Mouse (Mus musculus): ENCODE data around the gene Pigu. TPM values are rescaled to one million over a fixed set of nuclear protein-coding genes. Genes with fewer than 3 reads are reported as not detected.
A peak's percentile ranks its signal among the peaks of the same experiment; 100 is the strongest.

The Pigu gene
- total RNA-seq (2012; rRNA removed) (27.7 and 30.1 TPM in 2 replicates), polyA plus RNA-seq (2012; ENCODE audit: insufficient read depth in 1 of 2, insufficient read length in 2 of 2, low read depth in 1 of 2, low replicate concordance in 2 of 2, missing spikeins in 1 of 2) (10 to 100 TPM in 1 of 2 experiments, not detected in 1; 59.0 TPM)

DNA sequence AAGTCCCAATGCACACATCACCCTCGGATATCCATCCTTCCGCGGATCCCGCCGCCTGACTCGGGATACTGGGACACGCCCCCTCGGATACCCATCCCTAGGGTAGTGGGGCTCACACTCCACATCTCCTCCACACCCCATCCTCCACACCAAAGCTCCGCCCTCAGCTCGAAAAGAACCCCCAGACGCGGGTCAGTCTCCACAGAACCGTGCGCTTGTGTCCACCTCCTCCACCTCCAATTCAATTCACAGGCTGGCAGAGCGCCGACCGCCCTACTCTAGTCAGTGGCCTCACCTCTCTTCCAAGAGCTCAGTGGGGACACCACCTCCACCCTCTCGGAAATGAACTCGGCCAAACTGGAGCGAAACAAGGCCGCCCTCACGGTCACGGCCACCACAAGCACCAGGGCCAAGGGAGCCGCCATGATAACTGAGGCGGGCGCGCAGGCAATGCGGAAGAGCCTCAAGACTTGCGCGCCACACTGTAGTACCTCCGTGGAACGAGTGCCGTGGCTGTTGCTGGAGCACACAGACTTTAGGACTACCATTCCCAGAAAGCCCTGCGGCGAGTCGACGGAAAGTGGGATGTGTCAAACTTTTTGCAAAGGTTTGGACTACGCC, at the start of gene Pigu:
TSS of gene Pigu (minus strand) at position 460 of the 621 bp plus-strand sequence.
- H3K27ac ChIP-seq (ENCODE audit: control insufficient read depth, low read depth, low read length): peak within 1 kb of the TSS; percentile 68
- H3K9ac ChIP-seq (ENCODE audit: control insufficient read depth, low read depth, low read length, poor library complexity, severe bottlenecking): peak within 1 kb of the TSS; percentile 90
- peaks cover 0 to 14% of the 10 kb centered on the region in 2 experiments; a peak in 2 of 4 replicates for H3K36me3 ChIP-seq (ENCODE audit: control insufficient read depth in 1 of 2, insufficient read depth in 2 of 2, low read length in 2 of 2)
- peaks cover 6% of the 10 kb centered on the region in 2 experiments for H3K4me1 ChIP-seq (ENCODE audit: control insufficient read depth in 1 of 2, insufficient read depth in 2 of 2, low read length in 2 of 2)
- peak; percentile 98 for DNase-seq (ENCODE audit: low read depth, low spot score)
- no peaks in the 10 kb centered on the region for H3K9me3 ChIP-seq (replicated peaks; ENCODE audit: insufficient read depth, low read length)
- peaks cover 19% of the 10 kb centered on the region for H3K79me2 ChIP-seq (ENCODE audit: control insufficient read depth, insufficient read depth, low read length, poor library complexity)
- peak within 1 kb of the TSS; percentile 87 to 92 for H3K4me3 ChIP-seq (ENCODE audit: control insufficient read depth in 1 of 2, insufficient read depth in 1 of 2, low read depth in 2 of 2, low read length in 2 of 2)
- H3K27me3 ChIP-seq (ENCODE audit: control insufficient read depth in 1 of 2, insufficient read depth in 2 of 2, low read length in 2 of 2): no peaks in the 10 kb centered on the region
- TF ChIP-seq CTCF (IDR thresholded peaks at IDR 0.05 in 2 of 3, conservative IDR thresholded peaks at IDR 0.05 in 1 of 3; ENCODE audit: control insufficient read depth in 1 of 3, insufficient read depth in 1 of 3, low read depth in 2 of 3, low read length in 3 of 3, poor library complexity in 1 of 3, severe bottlenecking in 1 of 3) (0 out of 6 replicates have a peak, but pooled peaks of 1 of the 3 experiments have one; percentile 1), CHD2 (IDR thresholded peaks at IDR 0.05; ENCODE audit: low read length) (no peak), MAFK (IDR thresholded peaks at IDR 0.05; ENCODE audit: borderline replicate concordance, low read depth, low read length) (no peak), GABPA (IDR thresholded peaks at IDR 0.05; ENCODE audit: low read depth, low read length) (no peak), HCFC1 (IDR thresholded peaks at IDR 0.05; ENCODE audit: low read depth, low read length) (peak; percentile 100), ZMIZ1 (IDR thresholded peaks at IDR 0.05; ENCODE audit: low read depth, low read length) (no peak), MYC (IDR thresholded peaks at IDR 0.05; ENCODE audit: low read depth, low read length) (peak; percentile 77; the same call in 1 of the 2 replicates), CHD1 (IDR thresholded peaks at IDR 0.05; ENCODE audit: low read depth, low read length) (no peak; the same call in 1 of the 2 replicates), TBP (IDR thresholded peaks at IDR 0.05; ENCODE audit: low read depth, low read length) (peak; percentile 35; the same call in 1 of the 2 replicates), EP300 (IDR thresholded peaks at IDR 0.05; ENCODE audit: low read depth in 1 of 2, low read length in 2 of 2) (no peak), POLR2AphosphoS2 (IDR thresholded peaks at IDR 0.05; ENCODE audit: low read length) (0 out of 2 replicates have a peak, but pooled peaks have one; percentile 53), USF2 (IDR thresholded peaks at IDR 0.05; ENCODE audit: borderline replicate concordance in 1 of 2, insufficient read depth in 1 of 2, low read depth in 1 of 2, low read length in 2 of 2) (no peak), MXI1 (IDR thresholded peaks at IDR 0.05; ENCODE audit: low read depth, low read length) (peak; percentile 95), POLR2AphosphoS5 (IDR thresholded peaks at IDR 0.05; ENCODE audit: borderline replicate concordance, low read depth, low read length) (no peak), RAD21 (IDR thresholded peaks at IDR 0.05; ENCODE audit: low read depth, low read length) (no peak), UBTF (IDR thresholded peaks at IDR 0.05; ENCODE audit: borderline replicate concordance, insufficient read depth, low read depth, low read length) (no peak), NELFE (IDR thresholded peaks at IDR 0.05; ENCODE audit: low read depth, low read length) (peak; percentile 73), POLR2A (IDR thresholded peaks at IDR 0.05; ENCODE audit: control insufficient read depth in 1 of 2, insufficient read depth in 1 of 2, low read depth in 1 of 2, low read length in 2 of 2, poor library complexity in 1 of 2) (peak; percentile 84), ZKSCAN1 (IDR thresholded peaks at IDR 0.05; ENCODE audit: low read depth, low read length) (no peak), GATA1 (IDR thresholded peaks at IDR 0.05; ENCODE audit: low read depth, low read length) (no peak), SIN3A (IDR thresholded peaks at IDR 0.05; ENCODE audit: low read length) (peak; percentile 98), MAX (IDR thresholded peaks at IDR 0.05; ENCODE audit: low read length) (no peak; the same call in 1 of the 2 replicates), ZC3H11A (IDR thresholded peaks at IDR 0.05; ENCODE audit: low read depth, low read length) (no peak), TCF12 (IDR thresholded peaks at IDR 0.05; ENCODE audit: low read depth, low read length) (peak; percentile 17; the same call in 1 of the 2 replicates), TAL1 (IDR thresholded peaks at IDR 0.05; ENCODE audit: low read length) (no peak), ZNF384 (IDR thresholded peaks at IDR 0.05; ENCODE audit: low read depth, low read length) (no peak), SMC3 (IDR thresholded peaks at IDR 0.05; ENCODE audit: low read depth, low read length) (no peak), JUND (IDR thresholded peaks at IDR 0.05; ENCODE audit: low read depth, low read length) (no peak), MAZ (IDR thresholded peaks at IDR 0.05; ENCODE audit: low read depth, low read length) (no peak), KAT2A (conservative IDR thresholded peaks at IDR 0.05; ENCODE audit: low read depth, low read length) (peak; percentile 97), MEF2A (IDR thresholded peaks at IDR 0.05; ENCODE audit: extremely low read depth, insufficient replicate concordance, low read depth, low read length, poor library complexity, severe bottlenecking) (no peak), ETS1 (IDR thresholded peaks at IDR 0.05; ENCODE audit: low read depth, low read length) (0 out of 2 replicates have a peak, but pooled peaks have one; percentile 26), BHLHE40 (IDR thresholded peaks at IDR 0.05; ENCODE audit: borderline replicate concordance, low read depth, low read length) (no peak), E2F4 (IDR thresholded peaks at IDR 0.05; ENCODE audit: borderline replicate concordance, low read depth, low read length) (0 out of 2 replicates have a peak, but pooled peaks have one; percentile 33), RCOR1 (IDR thresholded peaks at IDR 0.05; ENCODE audit: low read depth, low read length) (no peak), USF1 (IDR thresholded peaks at IDR 0.05; ENCODE audit: low read depth, low read length) (no peak)

Measured in MEL (cell line).